Mouse (Mus musculus) CD4-positive, CD25-positive, alpha-beta regulatory T cell, adult 9 weeks (primary cell): ENCODE results near the gene Tmem238. TPM values are rescaled to one million over a fixed set of nuclear protein-coding genes. Genes with fewer than 3 reads are reported as not detected.

Experiments
- polyA plus RNA-seq: library from polyadenylated mRNA; unstranded; fragments of 100-300 nt; shearing (Covaris generic); gene quantifications from one replicate; pipeline ENCODE4 v1.2.1, GENCODE M21; 2017

The Tmem238 gene
- polyA plus RNA-seq: 0.46 TPM

GRCm38 (mm10) chr7:4789436-4789935 is at the start of gene Tmem238:
Gene Tmem238 (minus strand): TSS chr7:4789656.

GRCm38 (mm10) chr7:4812303-4813104 is 23.0 kb upstream of the Tmem238 start, which contains the start of gene Ube2s:
Gene Ube2s (minus strand): TSS chr7:4812590.

GRCm38 (mm10) chr7:4792278-4793212 is 3.1 kb upstream of the Tmem238 start, which contains the start of gene Rpl28:
Gene Rpl28 (plus strand): TSS chr7:4792874.

GRCm38 (mm10) chr7:4782759-4783158 is 6.7 kb downstream of the Tmem238 start, which contains the start of the genes Il11 and Tmem190:
Gene Il11 (minus strand): TSS chr7:4782859.
Gene Tmem190 (plus strand): TSS chr7:4782937.

GRCm38 (mm10) chr7:4771202-4771601 is 18.3 kb downstream of the Tmem238 start, which contains the start of gene Fam71e2:
Gene Fam71e2 (minus strand): TSS chr7:4771302.

GRCm38 (mm10) chr7:4752821-4753570 is 36.5 kb downstream of the Tmem238 start, which contains the start of gene Cox6b2:
Gene Cox6b2 (minus strand): TSS chr7:4753094.

GRCm38 (mm10) chr7:4739544-4740275 is 49.7 kb downstream of the Tmem238 start, which contains the start of gene Kmt5c:
Gene Kmt5c (plus strand): TSS chr7:4740115.

Other genes starting within 250 kb of the Tmem238 start
- gene Syt5, start 242.1 kb downstream of the Tmem238 start, polyA plus RNA-seq: 0.41 TPM
- not detected for gene Ptprh, start 185.6 kb downstream of the Tmem238 start, polyA plus RNA-seq
- gene Tmem86b, start 158.2 kb downstream of the Tmem238 start, polyA plus RNA-seq: 3.5 TPM
- 26.6 TPM for gene Ppp6r1, start 130.6 kb downstream of the Tmem238 start, polyA plus RNA-seq
- gene Hspbp1, start 104.6 kb downstream of the Tmem238 start, polyA plus RNA-seq: 87.0 TPM
- gene Brsk1, start 99.1 kb downstream of the Tmem238 start, polyA plus RNA-seq: not detected
- not detected for gene Tmem150b, start 64.4 kb downstream of the Tmem238 start, polyA plus RNA-seq
- gene Kmt5c, start 49.5 kb downstream of the Tmem238 start, polyA plus RNA-seq: 45.4 TPM
- gene Cox6b2, start 36.6 kb downstream of the Tmem238 start, polyA plus RNA-seq: 4.9 TPM
- gene Fam71e2, start 18.4 kb downstream of the Tmem238 start, polyA plus RNA-seq: not detected
- gene Il11, start 6.8 kb downstream of the Tmem238 start, polyA plus RNA-seq: not detected
- gene Tmem190, start 6.7 kb downstream of the Tmem238 start, polyA plus RNA-seq: not detected
- 535 TPM for gene Rpl28, start 3.2 kb upstream of the Tmem238 start, polyA plus RNA-seq
- gene Ube2s, start 22.9 kb upstream of the Tmem238 start, polyA plus RNA-seq: 80.0 TPM
- not detected for gene Shisa7, start 55.0 kb upstream of the Tmem238 start, polyA plus RNA-seq
- gene Isoc2b, start 80.6 kb upstream of the Tmem238 start, polyA plus RNA-seq: 44.2 TPM
- 1.1 TPM for gene Isoc2a, start 87.5 kb upstream of the Tmem238 start, polyA plus RNA-seq
- not detected for gene Gm36210, start 116.9 kb upstream of the Tmem238 start, polyA plus RNA-seq
- 1.9 TPM for gene Zfp628, start 125.6 kb upstream of the Tmem238 start, polyA plus RNA-seq
- 0.71 TPM for gene Nat14, start 132.4 kb upstream of the Tmem238 start, polyA plus RNA-seq
- not detected for gene Ssc5d, start 136.1 kb upstream of the Tmem238 start, polyA plus RNA-seq
- 0.43 TPM for gene Sbk2, start 174.8 kb upstream of the Tmem238 start, polyA plus RNA-seq
- gene Sbk3, start 181.5 kb upstream of the Tmem238 start, polyA plus RNA-seq: not detected
- gene Zfp579, start 206.5 kb upstream of the Tmem238 start, polyA plus RNA-seq: 12.8 TPM
- gene Zfp524, start 224.8 kb upstream of the Tmem238 start, polyA plus RNA-seq: 31.7 TPM
- gene Fiz1, start 225.0 kb upstream of the Tmem238 start, polyA plus RNA-seq: 29.7 TPM
- gene Gm44973, start 225.8 kb upstream of the Tmem238 start, polyA plus RNA-seq: 17.0 TPM
- gene Zfp865, start 230.7 kb upstream of the Tmem238 start, polyA plus RNA-seq: 10.5 TPM
- not detected for gene Ccdc106, start 230.9 kb upstream of the Tmem238 start, polyA plus RNA-seq
- gene 4632433K11Rik, start 244.5 kb upstream of the Tmem238 start, polyA plus RNA-seq: not detected
- gene Zfp784, start 248.8 kb upstream of the Tmem238 start, polyA plus RNA-seq: 5.3 TPM